Mouse (Mus musculus) liver (tissue): Measurements from ENCODE around the gene Tmem39b.

ENCODE experiments used
- DNase-seq: peaks from one replicate; pipeline ENCODE4 v3.0.0-alpha.2; 2020; ENCODE audit warnings: mixed read lengths

Gene Tmem39b

GRCm38 (mm10) chr4:129681837-129682236 lies 14.8 kb downstream of the Tmem39b start:
- no peak for DNase-seq

- no peak for DNase-seq
Observed at GRCm38 (mm10) chr4:129672878-129673449, 23.7 kb downstream of the Tmem39b start.

DNA sequence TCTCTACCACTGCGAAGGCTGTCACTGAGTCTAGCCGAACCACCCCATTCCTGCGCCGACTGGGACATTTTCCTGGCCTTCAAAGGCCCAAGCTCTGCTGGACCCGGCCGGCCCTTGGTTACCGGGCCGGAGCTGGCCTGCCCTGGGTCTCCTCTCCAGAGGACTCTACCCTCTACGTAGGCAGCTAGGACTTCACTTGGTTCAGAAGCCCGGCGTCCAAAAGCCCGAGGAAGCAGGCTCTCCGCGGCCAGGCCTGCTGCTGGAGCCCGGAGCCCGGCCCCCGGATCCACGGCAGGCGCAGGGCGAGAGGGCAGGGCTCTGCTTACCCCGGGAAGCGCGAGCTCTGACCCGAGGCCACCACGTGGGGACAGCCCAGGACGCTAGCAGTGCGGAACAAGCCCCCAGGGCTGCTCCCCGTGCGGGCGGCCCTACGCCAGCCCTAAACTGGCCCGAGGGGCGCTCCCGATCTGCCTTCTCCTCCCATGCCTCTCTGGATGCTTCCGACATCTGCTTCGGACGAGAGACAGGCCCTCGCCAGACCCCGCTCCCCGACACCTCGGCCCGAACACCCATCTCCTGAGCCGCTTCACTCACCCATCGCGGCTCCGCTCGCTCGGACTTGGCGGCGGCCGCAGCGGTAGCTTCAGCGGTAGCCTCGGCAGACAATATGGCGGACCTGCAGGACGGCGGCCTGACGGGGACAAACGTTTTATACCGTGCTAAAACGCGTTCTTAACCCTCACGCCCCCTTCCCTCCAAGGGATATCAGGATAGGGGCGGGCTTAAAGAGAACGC lies 24.4 kb downstream of the Tmem39b start, which contains the start of gene Kpna6:
Kpna6 (minus strand) TSS at position 685 of the 795 bp plus-strand sequence.
- DNase-seq, result peak; percentile 86

- peak; percentile 67 for DNase-seq
Observed at GRCm38 (mm10) chr4:129671491-129672082, 25.1 kb downstream of the Tmem39b start.

DNA sequence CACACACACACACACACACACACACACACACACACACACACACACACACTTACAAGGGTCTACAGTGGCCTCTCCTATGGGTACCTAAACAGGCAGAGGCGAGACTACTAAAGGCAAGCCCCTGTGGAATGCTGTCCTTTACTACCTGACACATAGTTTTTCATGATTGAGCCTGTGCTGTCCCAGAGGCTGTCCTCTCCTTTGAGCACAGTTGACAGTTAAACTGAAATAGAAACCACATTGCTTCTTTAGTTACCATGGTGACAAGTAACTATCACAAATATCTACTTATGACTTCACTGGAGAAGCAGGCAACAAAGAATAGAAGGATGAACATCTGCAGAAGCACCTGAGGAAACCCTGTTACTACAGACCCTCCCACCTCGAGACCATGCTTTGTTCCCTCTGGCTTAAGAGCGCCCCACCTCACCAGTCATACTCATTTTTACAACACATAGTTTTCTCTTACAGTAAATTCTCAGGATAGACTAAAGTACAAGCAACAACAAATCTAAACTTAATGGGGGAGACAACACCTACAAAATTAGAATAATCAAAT lies 34.3 kb downstream of the Tmem39b start:
- DNase-seq, result no peak

DNA sequence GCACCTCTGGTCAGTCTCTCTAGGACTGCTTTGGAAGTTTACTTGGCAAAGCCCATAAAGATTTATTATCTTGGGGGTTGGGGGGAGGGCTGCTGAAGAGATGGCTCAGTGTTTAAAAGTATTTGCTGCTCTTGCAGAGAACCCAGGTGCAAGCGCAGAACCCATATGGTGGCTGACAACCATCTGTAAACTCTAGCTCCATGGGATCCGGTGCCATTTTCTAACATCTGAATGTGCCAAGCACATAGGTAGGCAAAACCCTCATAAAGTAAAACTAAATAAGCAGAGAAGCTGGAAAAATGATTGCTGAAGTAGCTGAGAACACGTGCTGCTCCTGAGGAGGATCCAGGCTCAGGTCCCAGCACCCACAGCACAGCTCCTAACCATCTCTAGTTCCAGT lies 35.1 kb downstream of the Tmem39b start:
- DNase-seq, result no peak

DNA sequence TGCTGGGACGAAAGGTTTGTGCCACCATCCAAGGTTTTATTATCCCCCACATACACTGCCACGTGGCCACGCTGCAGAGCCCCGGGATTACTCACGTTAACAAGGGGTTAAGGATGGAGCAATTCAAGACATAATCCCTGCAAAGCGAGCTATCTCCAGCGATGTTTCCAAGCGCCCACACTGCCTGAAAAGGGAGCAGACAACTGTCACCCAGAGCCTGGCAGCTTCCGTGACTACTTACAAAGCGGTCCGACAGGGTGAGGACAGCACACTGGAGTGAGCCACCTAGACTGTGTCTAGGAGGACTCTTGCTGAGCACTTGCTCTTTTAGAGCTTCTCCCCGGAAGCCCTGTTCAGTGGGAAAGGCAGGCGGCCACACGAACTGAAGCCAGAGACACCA lies 41.9 kb downstream of the Tmem39b start:
- no peak for DNase-seq

DNA sequence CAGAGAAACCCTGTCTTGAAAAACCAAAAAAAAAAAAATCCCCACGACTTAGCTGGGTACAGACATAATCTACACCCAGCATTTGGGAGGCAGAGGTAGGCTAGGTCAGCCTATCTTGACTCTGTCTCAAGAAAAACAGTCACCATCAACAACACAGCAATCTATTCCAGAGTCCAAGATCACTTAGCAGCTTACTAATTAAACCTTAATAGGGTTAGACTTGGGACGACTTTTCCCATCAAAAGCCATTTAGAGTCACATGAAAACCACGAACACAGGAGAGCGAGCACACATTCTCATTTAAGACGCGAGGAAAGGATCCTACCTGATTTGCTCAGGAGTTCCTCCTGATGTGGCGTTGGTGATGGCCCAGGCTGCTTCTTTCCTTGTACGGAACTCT lies 46.3 kb downstream of the Tmem39b start:
- no peak for DNase-seq

GRCm38 (mm10) chr4:129648656-129649055 lies 48.0 kb downstream of the Tmem39b start:
- DNase-seq, result no peak

GRCm38 (mm10) chr4:129645204-129645603 lies 51.4 kb downstream of the Tmem39b start:
- DNase-seq, result no peak

- no peak for DNase-seq
Observed at GRCm38 (mm10) chr4:129641756-129642155, 54.9 kb downstream of the Tmem39b start.

GRCm38 (mm10) chr4:129640638-129641467 lies 55.8 kb downstream of the Tmem39b start, which contains the start of gene Txlna:
Gene Txlna, minus strand, starts transcription at chr4:129641065.
- peak; percentile 97 for DNase-seq

GRCm38 (mm10) chr4:129640101-129640637 lies 56.5 kb downstream of the Tmem39b start:
- peak; percentile 35 for DNase-seq

DNA sequence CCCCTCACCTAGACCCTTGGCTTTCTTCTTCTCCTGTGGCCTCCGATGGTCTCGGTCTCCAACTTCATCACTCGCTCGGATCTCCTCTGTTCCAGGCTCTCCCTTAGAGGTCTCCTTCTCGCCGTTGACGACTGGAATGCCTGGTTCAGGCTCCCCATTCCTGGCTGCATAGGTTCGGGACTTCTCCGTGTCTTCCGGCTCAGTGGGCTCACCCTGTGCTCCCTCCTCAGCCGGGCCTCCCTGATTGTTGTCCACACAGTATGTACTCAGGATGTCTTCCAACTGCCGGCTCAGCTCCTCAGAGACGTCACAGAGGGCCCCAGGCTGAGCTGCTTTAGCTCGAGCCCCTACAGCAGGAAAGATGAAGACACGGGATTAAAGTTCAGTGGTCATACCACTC lies 57.4 kb downstream of the Tmem39b start:
- no peak for DNase-seq

DNA sequence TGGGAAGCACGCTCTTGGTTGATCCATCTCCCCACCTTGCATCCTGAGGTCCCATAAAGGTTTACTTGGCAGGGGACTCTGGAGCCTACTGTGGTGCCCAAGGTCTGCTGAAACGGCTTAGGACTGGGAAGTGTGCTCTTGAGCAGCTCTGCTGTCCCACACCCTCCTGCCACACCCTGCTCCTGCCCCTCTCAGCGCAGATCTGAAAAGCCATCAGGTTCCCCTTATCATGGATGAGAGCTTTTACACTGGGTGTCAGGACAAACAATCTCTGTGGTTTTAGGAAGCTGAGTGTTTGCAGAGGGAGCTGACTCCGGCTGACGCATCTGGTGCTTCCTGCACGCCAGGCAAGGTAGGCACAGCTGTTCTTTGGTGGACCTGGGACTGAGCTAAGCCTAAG lies 62.8 kb downstream of the Tmem39b start:
- peak; percentile 58 for DNase-seq

GRCm38 (mm10) chr4:129631867-129632266 lies 64.8 kb downstream of the Tmem39b start:
- DNase-seq, result no peak

DNA sequence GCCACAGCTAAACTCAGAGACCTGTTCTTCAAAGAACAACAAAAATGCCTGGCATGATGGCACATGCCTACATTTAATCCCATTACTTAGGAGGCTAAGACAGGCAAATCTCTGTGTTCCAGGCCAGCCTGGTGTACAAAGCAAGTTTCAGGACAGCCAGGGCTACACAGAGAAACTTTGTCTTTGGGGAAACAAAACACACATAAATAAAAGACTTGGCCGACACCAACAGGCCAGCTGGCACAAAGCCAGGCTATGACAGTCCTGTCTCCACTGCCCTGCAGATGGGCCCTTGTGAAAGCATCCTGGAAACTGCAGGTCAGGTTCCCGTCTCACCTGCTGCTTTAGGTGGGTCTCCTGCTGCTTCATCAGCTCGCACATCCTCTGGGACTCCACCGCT lies 65.7 kb downstream of the Tmem39b start:
- DNase-seq, result no peak
